Mouse (Mus musculus): ENCODE results near the gene Tbcb. TPM values are rescaled to one million over a fixed set of nuclear protein-coding genes. Genes with fewer than 3 reads are reported as not detected.
"Not testable (repeated sequence)": the region's sequence is repeated elsewhere in the genome, so short reads cannot be mapped to it uniquely, and the experiment has no call there.

Tbcb gene
- polyA plus RNA-seq, 1 experiment from 2014 or later: 44.0 TPM

DNA sequence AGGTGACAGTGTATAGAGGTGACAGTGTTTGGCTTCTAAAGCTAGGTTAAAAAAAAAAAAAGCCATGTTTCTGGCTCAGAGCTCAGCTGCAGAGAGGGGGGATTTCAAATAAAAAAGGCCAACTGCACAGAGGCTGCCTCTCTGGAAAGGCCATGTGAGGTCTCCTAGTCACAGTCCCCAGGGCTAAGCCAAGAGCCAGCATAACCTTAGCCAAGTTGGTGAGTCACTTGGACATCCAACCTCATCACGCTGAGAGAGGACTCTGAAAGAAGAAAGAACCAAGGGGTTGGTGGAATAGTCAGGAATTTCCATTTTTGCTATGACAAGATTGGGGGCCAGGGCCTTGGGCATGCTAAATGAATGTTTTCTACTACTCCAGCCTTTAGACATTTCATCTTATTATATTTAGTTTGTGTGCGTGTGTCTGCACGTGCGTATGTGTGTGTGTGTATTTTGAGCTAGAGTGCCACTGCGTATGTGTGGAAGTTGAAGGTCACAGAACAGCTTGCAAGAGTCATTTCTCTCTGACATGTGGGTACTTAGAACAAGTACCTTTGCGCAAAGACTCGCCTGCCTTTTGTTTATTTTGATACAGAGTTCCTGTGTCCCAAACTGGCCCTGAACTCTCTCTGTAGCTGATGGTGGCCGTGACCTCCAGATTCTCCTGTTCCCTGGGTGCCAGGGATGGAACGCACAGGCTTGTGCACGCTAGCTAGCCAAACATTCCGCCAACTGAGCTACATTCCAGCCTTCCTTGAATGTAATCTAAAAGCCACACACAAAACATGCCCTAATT is 29.0 kb downstream of the Tbcb start:
- Histone ChIP-seq H3K4me2 (no peak overlapping the region), H3K9me3 (replicated peaks) (no peaks in the 10 kb centered on the region), H3K36me3 (replicated peaks) (no peaks in the 10 kb centered on the region), H3K4me3 (replicated peaks) (no peak overlapping the region), H3K27ac (replicated peaks) (no peak overlapping the region), H3K9ac (no peak overlapping the region), H3K4me1 (replicated peaks) (peaks cover 19% of the 10 kb centered on the region), H3K27me3 (no peaks in the 10 kb centered on the region)
- no peak for ATAC-seq (ENCODE audit: insufficient read depth)
- WGBS (ENCODE audit: insufficient replicate concordance): 77% methylated on average over 11 of the region's 11 CpGs

DNA sequence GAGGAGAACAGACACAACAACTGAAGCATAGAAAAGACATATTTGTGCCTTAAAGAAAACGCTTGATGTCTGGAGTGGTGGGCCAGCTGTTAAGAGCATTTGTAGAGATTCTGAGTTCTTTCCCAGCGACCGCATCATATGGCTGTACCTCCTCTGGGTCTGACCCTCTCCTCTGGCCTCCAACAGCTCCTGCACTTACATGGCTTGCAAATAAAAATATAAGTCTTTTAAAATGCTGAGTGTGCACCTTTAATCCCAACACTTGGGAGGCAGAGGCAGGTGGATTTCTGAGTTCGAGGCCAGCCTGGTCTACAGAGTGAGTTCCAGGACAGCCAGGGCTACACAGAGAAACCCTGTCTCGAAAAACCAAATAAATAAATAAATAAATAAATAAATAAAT is 31.4 kb downstream of the Tbcb start:
- ATAC-seq (ENCODE audit: insufficient read depth); H3K27ac ChIP-seq (replicated peaks); H3K27me3 ChIP-seq; H3K4me2 ChIP-seq; H3K9me3 ChIP-seq (replicated peaks); H3K9ac ChIP-seq; H3K36me3 ChIP-seq (replicated peaks); H3K4me3 ChIP-seq (replicated peaks): not testable (repeated sequence)
- peaks cover 30% of the 10 kb centered on the region for H3K4me1 ChIP-seq (replicated peaks)
- 69% methylated on average over 5 of the region's 5 CpGs for WGBS (ENCODE audit: insufficient replicate concordance)

DNA sequence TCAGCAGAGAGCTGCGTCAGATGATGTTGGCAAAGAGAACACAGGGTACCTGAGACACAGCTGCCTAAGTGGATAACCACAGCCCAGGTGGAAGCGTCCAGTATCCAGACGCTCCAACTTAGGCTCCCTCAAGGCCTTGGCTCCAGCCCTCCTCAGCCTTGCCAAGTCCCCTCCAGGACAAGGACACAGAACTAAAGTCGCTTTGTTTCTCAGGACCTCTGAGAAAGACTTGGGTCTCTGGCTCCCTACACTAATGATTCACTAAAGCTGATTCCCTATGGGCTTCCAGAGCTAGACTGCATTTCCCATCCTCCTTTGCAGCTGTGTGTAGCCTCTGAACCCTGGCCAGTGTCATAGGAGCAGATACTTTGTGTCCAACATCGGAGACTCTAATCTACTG is 31.9 kb downstream of the Tbcb start:
- 75% methylated on average over 5 of the region's 5 CpGs for WGBS (ENCODE audit: insufficient replicate concordance)
- H3K27ac ChIP-seq (replicated peaks): no peak overlapping the region
- no peaks in the 10 kb centered on the region for H3K27me3 ChIP-seq
- no peaks in the 10 kb centered on the region for H3K36me3 ChIP-seq (replicated peaks)
- H3K4me3 ChIP-seq (replicated peaks): no peak overlapping the region
- no peaks in the 10 kb centered on the region for H3K9me3 ChIP-seq (replicated peaks)
- H3K9ac ChIP-seq: no peak overlapping the region
- no peak for ATAC-seq (ENCODE audit: insufficient read depth)
- H3K4me1 ChIP-seq (replicated peaks): peaks cover 35% of the 10 kb centered on the region
- H3K4me2 ChIP-seq: no peak overlapping the region

DNA sequence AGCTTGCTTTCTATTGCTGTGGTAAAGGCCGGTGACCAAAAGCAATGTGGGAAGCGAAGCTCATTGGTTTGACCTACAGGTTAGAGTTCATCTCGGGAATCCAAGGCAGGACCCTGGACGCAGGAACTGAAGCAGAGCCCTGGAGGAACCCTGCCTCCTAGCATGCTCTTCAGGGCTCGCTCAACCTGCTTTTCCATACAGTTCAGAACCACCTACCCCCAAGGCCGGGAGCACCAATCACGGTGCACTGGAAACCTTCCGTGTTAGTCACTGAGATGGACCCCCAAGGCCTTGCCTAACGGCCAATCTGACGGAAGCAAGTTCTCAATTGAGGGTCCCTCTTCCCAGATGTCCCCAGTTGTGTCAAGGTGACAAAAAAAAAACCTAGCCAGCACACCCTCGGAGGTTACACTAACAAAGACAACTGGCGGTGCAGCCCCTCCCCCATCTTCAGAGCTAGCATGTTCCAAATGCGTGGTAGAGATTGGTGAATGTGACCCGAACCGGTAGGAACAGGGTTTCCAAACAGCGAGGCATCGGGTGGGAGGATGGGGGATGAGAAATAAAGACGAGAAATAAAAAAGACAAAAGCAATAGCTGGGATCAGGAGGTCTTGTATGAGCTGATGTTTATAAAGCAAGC is 32.5 kb downstream of the Tbcb start:
- Histone ChIP-seq H3K9ac (no peak overlapping the region), H3K27me3 (no peaks in the 10 kb centered on the region), H3K9me3 (replicated peaks) (no peaks in the 10 kb centered on the region), H3K4me3 (replicated peaks) (no peak overlapping the region), H3K36me3 (replicated peaks) (no peaks in the 10 kb centered on the region), H3K4me1 (replicated peaks) (peaks cover 34% of the 10 kb centered on the region), H3K27ac (replicated peaks) (no peak overlapping the region), H3K4me2 (no peak overlapping the region)
- no peak for ATAC-seq (ENCODE audit: insufficient read depth)
- 64% methylated on average over 18 of the region's 18 CpGs for WGBS (ENCODE audit: insufficient replicate concordance)

DNA sequence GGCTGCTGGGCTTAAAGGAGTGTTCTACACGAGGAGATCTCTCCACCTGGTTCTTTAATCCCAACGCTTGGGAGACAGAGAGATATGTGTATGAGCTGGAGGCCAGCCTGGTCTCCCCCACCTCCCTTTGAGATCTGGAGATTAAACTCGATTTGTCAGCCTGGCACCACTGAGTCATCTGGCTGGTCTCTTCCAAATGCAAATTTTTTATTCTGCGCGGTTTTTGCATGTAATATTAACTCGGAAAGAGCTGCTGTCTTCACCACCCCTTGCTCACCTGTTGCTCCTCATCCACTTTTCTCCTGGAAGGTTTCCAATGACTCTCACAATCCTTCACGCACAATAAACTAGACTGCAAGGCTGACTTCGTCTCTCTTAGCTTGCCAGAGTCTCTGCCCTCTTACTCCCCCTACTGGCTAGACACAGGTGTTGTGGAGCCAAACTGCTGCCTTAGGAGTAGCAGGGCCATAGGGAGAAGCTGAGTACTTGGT is 33.5 kb downstream of the Tbcb start, which contains the start of gene Capns1:
Capns1 (minus strand) TSS at position 331 of the 491 bp plus-strand sequence.
- no peaks in the 10 kb centered on the region for H3K27me3 ChIP-seq
- peak within 1 kb of the TSS; percentile 31; the same call in 1 of the 2 replicates for H3K4me2 ChIP-seq
- no peak for ATAC-seq (ENCODE audit: insufficient read depth)
- H3K36me3 ChIP-seq (replicated peaks): no peaks in the 10 kb centered on the region
- H3K27ac ChIP-seq (replicated peaks): no peak within 1 kb of the TSS
- peaks cover 40% of the 10 kb centered on the region for H3K4me1 ChIP-seq (replicated peaks)
- no peak within 1 kb of the TSS for H3K4me3 ChIP-seq (replicated peaks)
- WGBS (ENCODE audit: insufficient replicate concordance): 5% methylated on average over 8 of the region's 8 CpGs
- H3K9ac ChIP-seq: no peak within 1 kb of the TSS
- no peaks in the 10 kb centered on the region for H3K9me3 ChIP-seq (replicated peaks)

DNA sequence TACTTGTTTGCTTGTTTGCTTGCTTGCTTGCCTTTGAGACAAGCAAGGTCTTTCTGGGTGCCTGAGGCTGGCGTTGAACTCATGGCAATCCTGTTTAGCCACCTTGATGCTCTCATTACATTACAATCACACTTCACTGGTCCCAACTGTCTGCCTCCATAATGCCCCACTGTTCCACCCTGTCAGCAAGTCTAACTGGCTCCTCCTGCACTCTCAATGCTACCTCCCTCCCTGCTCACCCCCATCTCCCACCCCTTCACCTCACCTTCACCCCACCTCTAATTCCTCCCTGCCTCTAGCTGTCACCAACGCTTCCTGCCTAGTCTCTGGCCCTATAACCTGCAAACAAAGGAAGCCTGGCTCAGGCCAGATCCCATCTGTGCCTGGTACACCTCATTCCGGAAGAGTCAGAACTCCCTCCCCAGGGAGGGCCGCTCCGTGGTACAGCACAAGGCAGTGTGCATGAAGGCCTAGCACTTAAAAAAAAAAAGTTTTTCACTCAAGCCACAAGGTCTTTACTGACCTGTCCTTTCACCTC is 34.4 kb downstream of the Tbcb start:
- peaks cover 1% of the 10 kb centered on the region; the same call in 1 of the 2 replicates for H3K36me3 ChIP-seq (replicated peaks)
- H3K4me2 ChIP-seq: no peak overlapping the region
- peaks cover 45% of the 10 kb centered on the region for H3K4me1 ChIP-seq (replicated peaks)
- ATAC-seq (ENCODE audit: insufficient read depth): no peak
- H3K4me3 ChIP-seq (replicated peaks): no peak overlapping the region
- H3K9ac ChIP-seq: no peak overlapping the region
- H3K27ac ChIP-seq (replicated peaks): no peak overlapping the region
- no peaks in the 10 kb centered on the region for H3K27me3 ChIP-seq
- H3K9me3 ChIP-seq (replicated peaks): no peaks in the 10 kb centered on the region
- 49% methylated on average over 5 of the region's 5 CpGs for WGBS (ENCODE audit: insufficient replicate concordance)

DNA sequence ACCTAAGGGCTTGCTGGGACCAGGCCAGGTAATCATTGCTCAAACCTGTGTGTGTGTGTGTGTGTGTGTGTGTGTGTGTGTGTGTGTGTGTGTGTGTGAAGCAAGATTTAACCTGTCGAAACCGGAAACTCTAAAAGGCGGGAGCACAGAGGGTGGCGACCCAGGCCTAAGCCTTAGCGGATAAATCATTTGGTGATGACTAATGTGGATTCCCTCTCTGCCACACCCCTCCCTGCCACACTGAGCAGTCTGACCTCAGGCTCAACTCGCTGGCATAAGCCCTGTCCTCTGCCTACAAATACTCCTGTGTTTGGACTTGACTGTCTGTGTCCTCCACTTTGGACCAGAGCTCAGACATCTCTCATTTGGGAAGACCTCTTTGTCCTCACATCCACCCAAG is 35.9 kb downstream of the Tbcb start:
- Histone ChIP-seq H3K9me3 (replicated peaks) (no peaks in the 10 kb centered on the region), H3K36me3 (replicated peaks) (peaks cover 16% of the 10 kb centered on the region), H3K27me3 (no peaks in the 10 kb centered on the region), H3K9ac (no peak overlapping the region), H3K27ac (replicated peaks) (0 out of 2 replicates have a peak overlapping the region, but pooled peaks have one; percentile 8), H3K4me2 (no peak overlapping the region), H3K4me1 (replicated peaks) (peaks cover 46% of the 10 kb centered on the region), H3K4me3 (replicated peaks) (no peak overlapping the region)
- 70% methylated on average over 6 of the region's 6 CpGs for WGBS (ENCODE audit: insufficient replicate concordance)
- no peak for ATAC-seq (ENCODE audit: insufficient read depth)

DNA sequence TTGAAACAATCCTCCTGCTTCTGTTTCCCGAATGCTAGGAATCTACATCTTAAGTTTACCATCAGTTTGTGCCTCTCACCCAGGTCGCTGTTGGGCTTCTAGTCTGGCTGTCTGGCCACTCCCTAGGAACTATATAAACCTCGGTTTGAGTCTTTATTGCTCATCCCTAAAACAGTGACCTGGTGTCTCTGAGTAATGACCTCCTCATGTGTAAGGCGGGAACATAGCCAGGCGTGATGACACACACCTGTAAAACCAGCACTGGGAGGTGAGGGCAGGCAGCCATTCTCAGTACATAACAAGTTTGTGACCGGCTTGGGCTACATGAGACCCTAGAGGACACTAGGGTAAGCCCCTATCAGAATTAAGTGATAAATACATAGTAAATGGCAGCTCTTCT is 36.6 kb downstream of the Tbcb start:
- ATAC-seq (ENCODE audit: insufficient read depth): no peak
- 67% methylated on average over 6 of the region's 6 CpGs for WGBS (ENCODE audit: insufficient replicate concordance)
- H3K27ac ChIP-seq (replicated peaks): peak overlapping the region; percentile 87; the same call in 1 of the 2 replicates
- no peaks in the 10 kb centered on the region for H3K9me3 ChIP-seq (replicated peaks)
- peak overlapping the region; percentile 79 for H3K4me3 ChIP-seq (replicated peaks)
- H3K4me2 ChIP-seq: peak overlapping the region; percentile 88
- H3K36me3 ChIP-seq (replicated peaks): peaks cover 23% of the 10 kb centered on the region
- H3K4me1 ChIP-seq (replicated peaks): peaks cover 46% of the 10 kb centered on the region
- H3K27me3 ChIP-seq: no peaks in the 10 kb centered on the region
- H3K9ac ChIP-seq: peak overlapping the region; percentile 85; the same call in 1 of the 2 replicates

DNA sequence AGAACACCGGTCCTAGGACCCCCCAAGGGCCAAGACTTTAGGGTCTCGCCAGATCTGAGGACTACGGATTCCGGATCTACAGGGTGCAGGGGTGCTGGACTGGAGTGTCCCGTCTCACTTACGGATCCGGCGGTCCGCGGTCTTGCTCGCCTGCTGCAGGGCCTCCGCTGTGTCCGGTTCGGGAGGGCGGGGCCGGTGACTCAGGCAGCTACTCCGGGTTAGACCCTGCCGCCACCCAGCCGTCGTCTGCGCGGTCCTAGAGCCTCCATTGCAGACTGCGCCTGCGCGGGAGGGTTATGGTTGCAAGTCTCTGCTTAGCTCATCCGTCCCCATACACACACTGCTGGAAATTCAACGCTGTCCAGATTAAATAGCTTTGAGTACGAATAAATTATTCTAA is 37.2 kb downstream of the Tbcb start:
- peak; percentile 87 for ATAC-seq (ENCODE audit: insufficient read depth)
- under 1% methylated on average over 28 of the region's 28 CpGs for WGBS (ENCODE audit: insufficient replicate concordance)
- H3K27me3 ChIP-seq: no peaks in the 10 kb centered on the region

DNA sequence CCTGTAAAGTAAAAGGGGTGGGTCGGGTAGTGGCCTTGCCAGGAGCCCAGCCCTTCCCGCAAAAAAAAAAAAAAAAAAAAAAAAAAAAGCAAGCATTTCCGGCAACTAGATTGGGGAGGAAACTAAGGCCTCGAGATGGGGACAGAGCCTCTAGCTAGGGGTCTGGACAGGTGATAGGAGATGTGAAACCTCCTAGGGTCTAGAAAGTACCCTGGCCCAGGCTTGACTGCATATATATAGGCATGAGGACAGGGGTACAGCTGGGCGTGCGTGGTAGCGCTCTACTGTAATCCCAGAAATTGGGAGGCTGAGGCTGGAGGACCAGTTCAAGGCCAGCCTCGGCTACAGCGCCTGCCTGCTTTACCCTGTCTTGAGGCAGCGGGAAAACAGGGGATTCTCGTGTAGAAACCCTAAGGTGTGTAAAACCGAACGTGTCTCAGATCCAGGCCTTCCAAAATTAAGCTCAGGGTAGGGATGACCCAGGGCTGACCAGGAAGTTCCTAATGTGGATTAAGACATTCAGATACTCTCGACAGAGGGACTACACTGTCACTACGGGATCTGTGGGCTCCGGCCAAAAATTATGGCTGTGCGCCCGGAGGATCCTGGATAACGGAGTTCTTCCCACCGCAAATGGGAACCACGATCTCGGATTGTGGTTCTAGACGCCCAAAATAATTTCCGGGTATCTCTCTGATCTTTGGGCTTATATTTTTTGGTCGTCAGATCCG is 37.8 kb downstream of the Tbcb start:
- Histone ChIP-seq H3K9ac (peak overlapping the region; percentile 85), H3K27me3 (no peaks in the 10 kb centered on the region), H3K4me2 (peak overlapping the region; percentile 88), H3K36me3 (replicated peaks) (peaks cover 34% of the 10 kb centered on the region), H3K27ac (replicated peaks) (peak overlapping the region; percentile 87), H3K9me3 (replicated peaks) (no peaks in the 10 kb centered on the region), H3K4me1 (replicated peaks) (peaks cover 46% of the 10 kb centered on the region), H3K4me3 (replicated peaks) (peak overlapping the region; percentile 79)
- ATAC-seq (ENCODE audit: insufficient read depth): peak; percentile 41
- under 1% methylated on average over 26 of the region's 26 CpGs for WGBS (ENCODE audit: insufficient replicate concordance)

More for the DNA sequence above, 37.2 kb downstream of the Tbcb start:
- Histone ChIP-seq H3K4me3 (replicated peaks) (peak overlapping the region; percentile 79), H3K4me2 (peak overlapping the region; percentile 88), H3K4me1 (replicated peaks) (peaks cover 46% of the 10 kb centered on the region), H3K36me3 (replicated peaks) (peaks cover 29% of the 10 kb centered on the region), H3K9ac (peak overlapping the region; percentile 85), H3K27ac (replicated peaks) (peak overlapping the region; percentile 87), H3K9me3 (replicated peaks) (no peaks in the 10 kb centered on the region)

Data from liver, embryonic 15.5 days (tissue).